Mouse (Mus musculus) natural killer cell, adult 2 months (primary cell): ENCODE results near the gene Fgf23.

Experiments
- DNase-seq, 2 experiments: peaks; one replicate each; pipeline ENCODE4 v3.0.0; 2022; ENCODE audit warnings: low spot score in 2 of 2

Fgf23 gene

DNA sequence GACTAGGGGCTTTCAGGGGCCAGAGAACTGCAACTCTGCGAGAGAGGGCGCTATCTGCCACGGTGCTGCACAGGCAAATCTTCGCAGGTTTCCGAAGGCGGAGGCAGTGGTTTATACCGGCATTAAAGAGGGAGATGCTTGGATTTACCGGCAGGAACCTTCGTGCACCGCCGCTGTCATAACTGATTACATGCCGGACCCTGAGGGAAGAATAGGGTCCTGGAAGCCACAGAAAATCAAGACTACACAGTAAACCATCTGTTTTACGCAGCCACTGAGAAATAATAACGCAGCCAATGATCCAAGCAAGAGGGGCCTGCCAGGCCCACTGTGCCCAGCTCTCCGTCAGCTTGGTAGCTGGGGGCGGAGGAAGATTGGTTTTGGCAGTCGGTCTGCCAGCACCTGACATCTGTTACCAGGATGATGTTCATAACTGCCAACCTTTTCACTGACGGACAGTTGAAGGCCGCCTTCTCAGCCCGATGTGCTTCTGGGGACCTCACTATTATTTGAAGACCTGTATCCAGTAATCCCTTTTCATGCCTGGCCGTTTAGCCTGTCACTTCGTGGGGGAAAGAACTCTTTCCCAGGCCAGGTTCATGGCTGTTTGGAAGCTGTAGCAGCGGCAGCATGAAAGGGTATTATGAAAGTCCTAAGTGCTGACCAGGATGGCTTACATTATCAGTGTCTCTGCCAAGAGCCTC, 42.2 kb downstream of the Fgf23 start:
- DNase-seq = no peak

- no peak for DNase-seq
Measured at GRCm38 (mm10) chr6:127122221-127122806, 49.6 kb downstream of the Fgf23 start.

GRCm38 (mm10) chr6:127122996-127123395, 50.3 kb downstream of the Fgf23 start:
- DNase-seq = no peak

- DNase-seq = no peak
Measured at GRCm38 (mm10) chr6:127123506-127123905, 50.8 kb downstream of the Fgf23 start.

DNA sequence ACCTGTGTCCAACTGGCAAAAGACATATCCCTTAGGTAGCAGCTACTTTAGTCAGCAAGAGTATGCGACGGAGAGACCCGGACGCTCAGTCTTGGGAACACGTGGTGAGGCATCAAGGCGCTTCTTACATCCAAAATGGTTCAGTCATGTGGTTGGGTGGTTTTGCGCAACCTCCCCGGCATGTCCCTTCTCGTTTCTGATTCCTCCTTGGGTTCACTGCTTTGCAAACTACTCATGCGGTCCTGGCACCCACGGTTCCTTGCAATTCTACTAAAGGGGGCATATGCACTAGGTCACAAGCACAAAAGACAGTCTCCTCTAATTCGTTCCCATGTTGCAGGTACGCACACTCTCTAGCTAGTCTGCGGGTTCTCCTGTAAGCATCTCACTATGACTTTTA, 57.0 kb downstream of the Fgf23 start:
- DNase-seq = no peak

GRCm38 (mm10) chr6:127130377-127130776, 57.7 kb downstream of the Fgf23 start:
- DNase-seq = no peak
